8 mouse cellular contexts compared by ENCODE assay signal in genomic region chr7:45923762-45924428, GRCm38 (mm10). TPM values are rescaled to one million over a fixed set of nuclear protein-coding genes. Genes with fewer than 3 reads are reported as not detected.
A peak's percentile ranks its signal among the peaks of the same experiment; 100 is the strongest.
DNase-seq lines count a peak whose midpoint lies in the region; ATAC-seq lines count a peak whose summit lies in the region.

TSS of gene Ccdc114 (plus strand) at chr7:45924072.

- peak within 1 kb of the TSS; percentile 65 for H3K4me2 ChIP-seq in embryonic facial prominence, embryonic 14.5 days (ENCODE audit: low read depth, low read length)
- peak within 1 kb of the TSS; percentile 71 for H3K4me2 ChIP-seq in heart, embryonic 12.5 days
- peak within 1 kb of the TSS; percentile 73 for H3K4me2 ChIP-seq in kidney, embryonic 15.5 days
- peak within 1 kb of the TSS; percentile 65 for H3K4me2 ChIP-seq in lung, embryonic 15.5 days
- H3K4me2 ChIP-seq in neural tube, embryonic 15.5 days = peak within 1 kb of the TSS; percentile 71

- ATAC-seq in embryonic facial prominence, embryonic 14.5 days (ENCODE audit: low read depth) = peak; percentile 32
- peak; percentile 71 for ATAC-seq in heart, embryonic 12.5 days (ENCODE audit: insufficient number of reproducible peaks, low FRiP score)
- peak; percentile 85 for ATAC-seq in kidney, embryonic 15.5 days (replicated peaks; ENCODE audit: low FRiP score)
- peak; percentile 64 for ATAC-seq in lung, embryonic 15.5 days (ENCODE audit: borderline replicate concordance, extremely low read depth, low FRiP score, low TSS enrichment)
- ATAC-seq in neural tube, embryonic 15.5 days (ENCODE audit: low FRiP score) = peak; percentile 58

- WGBS in embryonic facial prominence, embryonic 14.5 days = 8% methylated on average over 24 of the region's 24 CpGs
- WGBS in heart, embryonic 12.5 days = 3% methylated on average over 24 of the region's 24 CpGs
- 3% methylated on average over 24 of the region's 24 CpGs for WGBS in kidney, embryonic 15.5 days
- WGBS in lung, embryonic 15.5 days = 9% methylated on average over 24 of the region's 24 CpGs
- 6% methylated on average over 24 of the region's 24 CpGs for WGBS in neural tube, embryonic 15.5 days

- H3K4me3 ChIP-seq in embryonic facial prominence, embryonic 14.5 days (ENCODE audit: low read depth, low read length) = peak within 1 kb of the TSS; percentile 42
- peak within 1 kb of the TSS; percentile 51 for H3K4me3 ChIP-seq in heart, embryonic 12.5 days
- H3K4me3 ChIP-seq in kidney, embryonic 15.5 days (replicated peaks) = peak within 1 kb of the TSS; percentile 50
- peak within 1 kb of the TSS; percentile 46 for H3K4me3 ChIP-seq in lung, embryonic 15.5 days
- peak within 1 kb of the TSS; percentile 53 for H3K4me3 ChIP-seq in neural tube, embryonic 15.5 days (replicated peaks)

- peaks cover 25% of the 10 kb centered on the region for H3K4me1 ChIP-seq in embryonic facial prominence, embryonic 14.5 days (ENCODE audit: control insufficient read depth, insufficient read depth, low read length)
- peaks cover 41% of the 10 kb centered on the region for H3K4me1 ChIP-seq in heart, embryonic 12.5 days (replicated peaks)
- H3K4me1 ChIP-seq in kidney, embryonic 15.5 days = peaks cover 58% of the 10 kb centered on the region
- H3K4me1 ChIP-seq in lung, embryonic 15.5 days = peaks cover 42% of the 10 kb centered on the region
- H3K4me1 ChIP-seq in neural tube, embryonic 15.5 days = peaks cover 21% of the 10 kb centered on the region

- DNase-seq in A20 (ENCODE audit: low read depth, low spot score) = peak; percentile 19
- DNase-seq in adrenal gland, adult 2 months = peak; percentile 90
- DNase-seq in embryonic facial prominence, embryonic 14.5 days (ENCODE audit: low spot score) = peak; percentile 72
- peak; percentile 45 for DNase-seq in urinary bladder, adult 2 months (ENCODE audit: low spot score)

- 0 out of 2 replicates have a peak, but pooled peaks cover 7% of the 10 kb centered on the region for H3K36me3 ChIP-seq in embryonic facial prominence, embryonic 14.5 days (ENCODE audit: control insufficient read depth, insufficient read depth, low read length)
- H3K36me3 ChIP-seq in heart, embryonic 12.5 days = no peaks in the 10 kb centered on the region
- H3K36me3 ChIP-seq in kidney, embryonic 15.5 days = no peaks in the 10 kb centered on the region
- 0 out of 2 replicates have a peak, but pooled peaks cover 2% of the 10 kb centered on the region for H3K36me3 ChIP-seq in lung, embryonic 15.5 days
- H3K36me3 ChIP-seq in neural tube, embryonic 15.5 days = no peaks in the 10 kb centered on the region

- no peaks in the 10 kb centered on the region for H3K27me3 ChIP-seq in embryonic facial prominence, embryonic 14.5 days (replicated peaks; ENCODE audit: control insufficient read depth, insufficient read depth, low read length)
- H3K27me3 ChIP-seq in heart, embryonic 12.5 days (replicated peaks) = peaks cover 20% of the 10 kb centered on the region
- no peaks in the 10 kb centered on the region for H3K27me3 ChIP-seq in kidney, embryonic 15.5 days
- peaks cover 6% of the 10 kb centered on the region; the same call in 1 of the 2 replicates for H3K27me3 ChIP-seq in lung, embryonic 15.5 days
- peaks cover 9% of the 10 kb centered on the region for H3K27me3 ChIP-seq in neural tube, embryonic 15.5 days (replicated peaks)

- H3K9me3 ChIP-seq in embryonic facial prominence, embryonic 14.5 days (ENCODE audit: control insufficient read depth, low read length) = peaks cover 9% of the 10 kb centered on the region; the same call in 1 of the 2 replicates
- peaks cover 16% of the 10 kb centered on the region for H3K9me3 ChIP-seq in heart, embryonic 12.5 days (replicated peaks)
- no peaks in the 10 kb centered on the region for H3K9me3 ChIP-seq in kidney, embryonic 15.5 days (replicated peaks)
- no peaks in the 10 kb centered on the region for H3K9me3 ChIP-seq in lung, embryonic 15.5 days
- H3K9me3 ChIP-seq in neural tube, embryonic 15.5 days (replicated peaks) = no peaks in the 10 kb centered on the region

- peak within 1 kb of the TSS; percentile 58 for H3K9ac ChIP-seq in embryonic facial prominence, embryonic 14.5 days (ENCODE audit: low read depth, low read length)
- peak within 1 kb of the TSS; percentile 64 for H3K9ac ChIP-seq in heart, embryonic 12.5 days
- peak within 1 kb of the TSS; percentile 40 for H3K9ac ChIP-seq in kidney, embryonic 15.5 days
- H3K9ac ChIP-seq in lung, embryonic 15.5 days = peak within 1 kb of the TSS; percentile 25; the same call in 1 of the 2 replicates
- peak within 1 kb of the TSS; percentile 54 for H3K9ac ChIP-seq in neural tube, embryonic 15.5 days (replicated peaks)

- H3K27ac ChIP-seq in embryonic facial prominence, embryonic 14.5 days (replicated peaks; ENCODE audit: low read depth, low read length) = peak within 1 kb of the TSS; percentile 95
- peak within 1 kb of the TSS; percentile 90 for H3K27ac ChIP-seq in heart, embryonic 12.5 days (ENCODE audit: poor library complexity, severe bottlenecking)
- H3K27ac ChIP-seq in kidney, embryonic 15.5 days = peak within 1 kb of the TSS; percentile 98
- H3K27ac ChIP-seq in lung, embryonic 15.5 days = peak within 1 kb of the TSS; percentile 96
- peak within 1 kb of the TSS; percentile 89 for H3K27ac ChIP-seq in neural tube, embryonic 15.5 days (replicated peaks)

RNA-seq across cellular contexts. Expression of gene Ccdc114, which starts in this region (rescaled TPM):
- 10 to 100 TPM; 13.3 to 68.3 TPM for total RNA-seq in adrenal gland, adult 2 months (2021)
- 19.2 and 23.9 TPM in 2 replicates for polyA plus RNA-seq in adrenal gland, adult 2 months (2012; rRNA removed)
- polyA plus RNA-seq in embryonic facial prominence, embryonic 14.5 days (2014; fragmentation: Nextera tagmentation; extraction: Ambion mirVana) = 3.7 and 5.0 TPM in 2 replicates
- 2.4 and 3.5 TPM in 2 replicates for polyA plus RNA-seq in heart, embryonic 12.5 days (2016; fragmentation: Nextera tagmentation; extraction: Ambion mirVana)
- polyA plus RNA-seq in kidney, embryonic 15.5 days (2015; fragmentation: Nextera tagmentation; extraction: Ambion mirVana) = 10.8 and 12.2 TPM in 2 replicates
- polyA plus RNA-seq in lung, embryonic 15.5 days (2015; fragmentation: Nextera tagmentation; extraction: Ambion mirVana) = 6.1 and 6.4 TPM in 2 replicates
- 5.9 and 6.2 TPM in 2 replicates for polyA plus RNA-seq in neural tube, embryonic 15.5 days (2015; fragmentation: Nextera tagmentation; extraction: Ambion mirVana)
- polyA plus RNA-seq in urinary bladder, adult 2 months (2012; rRNA removed) = 3.4 and 3.5 TPM in 2 replicates

Comparison
In these comparisons a context has a peak if more than half of its experiments do, and no peak if none do; other contexts are left out.
1. Peak in every context shown above with its lines: DNase-seq, ATAC-seq, H3K4me3 ChIP-seq and H3K27ac ChIP-seq.
2. DNase-seq: peak in every context shown above with its lines; median percentile 90 in adrenal gland, adult 2 months; 72 in embryonic facial prominence, embryonic 14.5 days; 45 in urinary bladder, adult 2 months; 19 in A20.
3. ATAC-seq: peak in every context shown above with its lines; median percentile 85 in kidney, embryonic 15.5 days; 71 in heart, embryonic 12.5 days; 64 in lung, embryonic 15.5 days; 58 in neural tube, embryonic 15.5 days; 32 in embryonic facial prominence, embryonic 14.5 days.